Mouse (Mus musculus): ENCODE results near the gene Setd1b. TPM values are rescaled to one million over a fixed set of nuclear protein-coding genes. Genes with fewer than 3 reads are reported as not detected.
"Not testable (repeated sequence)": the region's sequence is repeated elsewhere in the genome, so short reads cannot be mapped to it uniquely, and the experiment has no call there.

Gene Setd1b
- total RNA-seq, 2 experiments from 2014 or later, result 9.8 to 11.3 TPM

DNA sequence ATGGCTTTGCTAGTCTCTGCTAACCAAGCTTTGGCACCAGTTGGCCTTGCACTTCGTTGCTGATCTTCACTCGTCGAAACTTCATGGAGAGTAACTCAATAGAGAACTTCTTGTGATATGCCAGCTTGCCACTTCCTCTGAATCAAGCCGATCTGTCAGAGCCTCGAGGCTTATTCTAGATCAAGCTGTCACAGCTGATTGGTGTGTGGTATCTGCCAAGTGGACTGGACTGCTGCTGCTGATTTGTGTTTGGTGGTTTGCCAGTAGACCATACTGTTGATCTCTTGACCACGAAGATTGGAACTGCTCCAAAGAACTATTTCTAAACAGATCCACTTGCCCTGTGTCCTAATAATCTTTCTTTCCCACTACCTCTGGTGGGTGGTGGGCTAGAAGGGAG lies 49.4 kb downstream of the Setd1b start:
- no peak for TF ChIP-seq CTCF (IDR thresholded peaks at IDR 0.05)
- DNase-seq, result no peak
- Histone ChIP-seq H3K4me3 (no peak overlapping the region), H3K27ac (no peak overlapping the region)
- intact Hi-C loops (cut with DNase I), result no loop called here

DNA sequence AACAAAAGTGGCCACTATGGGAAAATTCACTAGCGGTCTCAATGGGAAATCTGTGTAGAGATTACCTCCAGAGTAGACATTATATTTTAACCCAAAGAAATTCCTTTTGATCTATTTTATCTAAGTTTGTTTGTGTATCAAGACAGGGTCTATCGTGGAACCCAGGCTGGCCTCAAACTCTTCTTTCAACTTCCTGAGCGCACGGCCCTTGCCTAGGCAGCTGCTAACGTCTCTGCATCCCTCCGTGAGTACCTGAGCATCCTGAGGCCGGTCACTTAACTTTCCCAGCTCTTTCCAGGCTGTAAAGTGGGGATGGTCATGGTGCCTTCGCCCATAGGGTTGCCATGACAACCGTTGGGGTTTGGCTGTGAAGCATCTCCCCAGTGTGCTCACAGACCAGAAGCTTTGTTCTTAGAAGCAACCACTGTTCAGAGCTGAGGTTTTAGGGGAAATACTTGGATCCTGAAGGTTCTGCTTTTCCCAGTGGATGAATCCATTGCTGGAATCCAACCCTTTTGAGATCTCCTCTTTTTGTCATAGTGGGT lies 50.7 kb downstream of the Setd1b start:
- no peak for TF ChIP-seq CTCF (IDR thresholded peaks at IDR 0.05)
- no peak for DNase-seq
- Histone ChIP-seq H3K27ac (no peak overlapping the region), H3K4me3 (no peak overlapping the region)
- intact Hi-C loops (cut with DNase I), result no loop called here

DNA sequence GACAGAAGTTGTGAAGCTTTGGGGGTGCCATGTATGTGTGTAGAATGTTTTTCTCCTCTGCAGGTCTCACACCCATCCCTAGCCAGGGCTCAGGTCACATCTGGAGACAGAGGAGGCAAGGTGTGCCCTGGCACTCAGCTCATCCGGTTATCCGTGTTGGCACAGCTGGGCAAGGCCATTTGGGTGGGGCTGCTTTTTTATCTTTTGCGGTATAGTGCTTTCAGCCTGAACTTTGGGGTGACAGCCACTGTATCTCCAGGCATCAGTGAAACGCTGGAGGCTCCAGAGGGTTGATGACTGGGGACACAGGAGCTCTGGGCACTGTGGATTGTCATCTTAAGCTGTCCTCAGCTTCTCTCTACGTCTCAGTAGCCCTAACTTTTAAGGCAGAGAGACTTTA lies 51.4 kb downstream of the Setd1b start:
- DNase-seq, result no peak
- H3K4me3 ChIP-seq, result no peak overlapping the region
- no peak overlapping the region for H3K27ac ChIP-seq
- TF ChIP-seq CTCF (IDR thresholded peaks at IDR 0.05), result no peak
- intact Hi-C loops (cut with DNase I), result no loop called here

DNA sequence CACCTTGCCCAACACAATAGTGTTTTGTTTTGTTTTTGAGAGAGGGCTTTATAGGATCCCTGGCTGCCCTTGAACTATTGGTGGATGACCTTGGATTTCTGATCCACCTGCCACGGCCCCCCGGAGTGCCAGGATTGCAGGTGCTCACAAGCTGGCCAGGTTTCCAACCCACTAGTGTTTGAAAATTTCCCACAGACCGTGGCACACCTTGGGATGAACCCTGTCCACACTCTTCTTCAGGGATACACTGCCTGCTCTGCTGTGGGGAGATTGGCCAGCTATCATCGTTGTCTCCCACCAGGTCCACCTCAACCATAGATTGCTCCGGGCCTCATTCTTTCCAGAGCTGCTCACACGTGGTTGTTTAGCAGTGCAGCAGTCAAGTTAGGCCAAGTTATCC lies 52.9 kb downstream of the Setd1b start:
- TF ChIP-seq CTCF (IDR thresholded peaks at IDR 0.05), result no peak
- DNase-seq, result no peak
- Histone ChIP-seq H3K27ac (no peak overlapping the region), H3K4me3 (no peak overlapping the region)
- intact Hi-C loops (cut with DNase I), result no loop called here

DNA sequence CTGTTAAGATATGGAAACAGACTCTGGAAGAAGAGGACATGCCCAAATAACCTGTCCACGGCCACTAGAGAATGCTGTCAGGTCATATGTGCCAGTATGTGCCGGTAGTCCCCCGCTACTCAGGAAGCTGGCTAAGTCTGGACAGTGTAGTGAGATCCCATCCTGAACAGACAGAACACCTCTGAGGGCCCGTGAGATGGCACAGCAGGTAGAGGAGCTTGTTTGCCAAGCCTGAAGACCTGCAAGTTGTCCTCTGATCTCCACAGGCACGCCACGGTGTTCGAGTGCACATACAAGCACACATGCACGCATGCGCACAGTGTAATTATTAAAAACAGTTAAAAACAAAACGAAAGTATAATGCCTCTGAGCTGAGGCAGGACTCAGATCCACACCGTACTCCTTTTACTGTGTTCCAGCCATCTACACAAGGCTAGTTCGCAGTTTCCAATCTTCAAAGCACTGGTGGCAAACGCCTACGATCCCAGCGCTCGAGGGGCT lies 53.6 kb downstream of the Setd1b start:
- intact Hi-C loops (cut with DNase I), result no loop called here
- TF ChIP-seq CTCF (IDR thresholded peaks at IDR 0.05), result no peak
- DNase-seq, result no peak
- Histone ChIP-seq H3K27ac (no peak overlapping the region), H3K4me3 (no peak overlapping the region)

DNA sequence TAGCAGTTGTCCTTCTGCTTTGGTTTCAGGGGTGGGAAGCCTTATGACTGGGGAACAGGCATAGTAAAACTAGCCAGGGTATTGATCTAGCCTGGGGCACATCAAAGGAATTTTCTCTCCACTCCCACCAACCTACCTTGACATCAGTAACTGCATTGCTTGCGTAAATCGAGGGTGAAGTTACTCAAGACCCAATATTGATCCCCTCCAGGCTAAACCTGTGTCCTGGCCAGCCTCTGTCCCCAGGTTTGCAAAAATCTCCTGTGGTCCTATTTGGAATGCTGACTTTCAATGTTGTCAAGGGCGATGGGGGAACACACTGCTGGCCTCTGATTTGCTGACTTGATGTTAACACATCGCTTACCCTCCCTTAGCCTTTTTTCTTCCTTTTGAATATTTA lies 54.8 kb downstream of the Setd1b start:
- no peak overlapping the region for H3K4me3 ChIP-seq
- H3K27ac ChIP-seq, result no peak overlapping the region
- no peak for DNase-seq
- no peak for TF ChIP-seq CTCF (IDR thresholded peaks at IDR 0.05)
- intact Hi-C loops (cut with DNase I), result no loop called here

DNA sequence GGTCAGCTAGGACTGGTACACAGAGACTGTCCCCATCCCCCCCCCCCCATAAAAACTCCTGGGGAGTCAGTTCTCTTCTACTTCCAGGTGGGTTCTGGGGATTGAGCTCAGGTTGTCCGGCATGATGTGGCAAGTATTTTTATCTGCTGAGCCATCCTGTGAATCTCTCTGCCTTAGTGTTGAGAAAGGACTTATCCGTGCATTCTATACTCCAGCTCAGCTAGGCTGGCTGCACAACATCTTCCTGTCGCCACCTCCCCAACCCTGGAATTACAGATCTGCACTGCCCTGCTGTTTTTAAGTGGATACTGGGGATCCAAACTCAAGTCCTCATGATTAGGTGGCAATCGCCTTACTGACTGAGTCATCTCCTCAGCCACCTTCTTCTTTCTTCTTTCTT lies 56.5 kb downstream of the Setd1b start:
- H3K4me3 ChIP-seq, result no peak overlapping the region
- DNase-seq, result no peak
- no peak overlapping the region for H3K27ac ChIP-seq
- TF ChIP-seq CTCF (IDR thresholded peaks at IDR 0.05), result no peak
- intact Hi-C loops (cut with DNase I), result no loop called here

DNA sequence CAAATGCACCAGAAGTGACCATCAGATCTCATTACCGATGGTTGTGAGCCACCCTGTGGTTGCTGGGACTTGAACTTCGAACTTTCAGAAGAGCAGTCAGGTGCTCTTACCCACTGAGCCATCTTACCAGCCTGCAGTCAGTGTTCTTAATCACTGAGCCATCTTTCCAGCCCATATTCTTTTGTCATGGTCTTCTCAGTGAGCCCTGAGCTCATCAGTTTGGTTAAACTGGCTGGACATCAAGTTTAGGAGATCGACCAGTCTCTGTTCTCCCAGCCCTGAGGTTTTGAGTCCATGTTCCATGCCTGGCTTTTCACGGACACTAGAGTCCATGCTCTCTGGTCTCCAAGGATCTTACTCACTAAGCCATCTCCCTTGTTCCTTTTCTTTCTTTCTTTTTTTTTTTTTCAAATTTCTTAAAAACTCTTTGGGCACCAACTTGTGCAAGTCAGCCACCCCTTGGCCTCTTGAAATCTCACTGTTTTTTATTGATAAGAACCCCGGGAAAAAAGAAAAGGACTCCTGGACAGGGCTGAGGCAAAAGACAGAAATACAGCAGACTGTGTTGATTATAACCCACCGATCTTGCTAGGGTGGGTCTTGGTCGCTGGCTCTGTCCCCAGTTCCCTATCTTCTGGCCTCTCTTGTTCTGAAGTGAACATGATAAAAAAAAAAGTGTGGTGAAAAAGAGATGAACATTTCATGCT lies 59.0 kb downstream of the Setd1b start:
- H3K4me3 ChIP-seq; H3K27ac ChIP-seq; DNase-seq; intact Hi-C loops (cut with DNase I): not testable (repeated sequence)

DNA sequence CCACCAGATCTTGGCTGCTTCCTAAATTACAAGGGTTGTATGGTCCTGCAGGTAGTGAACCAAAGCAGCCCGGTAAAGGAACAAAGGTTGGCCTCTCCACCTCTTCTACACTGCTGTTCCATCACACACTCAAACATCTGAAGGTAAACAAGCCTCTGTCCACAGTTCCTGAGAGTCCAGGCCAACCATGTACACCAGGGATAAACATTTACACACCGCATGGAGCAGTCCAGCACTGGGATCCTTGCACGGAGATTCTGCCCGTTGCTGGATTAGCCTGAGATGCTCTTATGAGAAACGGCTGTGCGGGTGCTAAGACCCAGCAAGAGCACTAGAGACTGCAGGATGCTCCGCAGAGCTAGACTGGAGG lies 59.5 kb downstream of the Setd1b start:
- intact Hi-C loops (cut with DNase I), result no loop called here
- no peak for DNase-seq
- Histone ChIP-seq H3K27ac (no peak overlapping the region), H3K4me3 (no peak overlapping the region)
- TF ChIP-seq CTCF (IDR thresholded peaks at IDR 0.05), result no peak

DNA sequence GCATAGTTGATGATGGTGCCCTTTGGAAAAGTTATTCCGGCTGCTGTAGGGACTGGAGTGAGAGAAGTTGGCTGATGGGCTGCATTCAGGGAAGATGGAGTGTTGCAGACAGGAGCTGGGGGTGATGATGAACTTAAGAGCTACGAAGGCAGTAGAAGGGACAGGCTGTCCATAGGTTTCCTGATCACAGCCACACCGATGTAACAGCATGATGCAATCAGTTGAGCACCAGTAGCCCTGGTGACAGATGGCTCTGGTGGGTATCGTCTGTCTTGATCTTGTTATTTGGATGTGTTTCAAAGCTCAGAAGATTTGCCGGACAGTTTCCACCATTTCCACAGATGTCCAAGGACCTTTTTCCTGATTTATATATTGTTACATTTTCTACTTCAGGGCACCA lies 60.0 kb downstream of the Setd1b start:
- Histone ChIP-seq H3K27ac (no peak overlapping the region), H3K4me3 (no peak overlapping the region)
- intact Hi-C loops (cut with DNase I), result no loop called here
- TF ChIP-seq CTCF (IDR thresholded peaks at IDR 0.05), result no peak
- DNase-seq, result no peak

DNA sequence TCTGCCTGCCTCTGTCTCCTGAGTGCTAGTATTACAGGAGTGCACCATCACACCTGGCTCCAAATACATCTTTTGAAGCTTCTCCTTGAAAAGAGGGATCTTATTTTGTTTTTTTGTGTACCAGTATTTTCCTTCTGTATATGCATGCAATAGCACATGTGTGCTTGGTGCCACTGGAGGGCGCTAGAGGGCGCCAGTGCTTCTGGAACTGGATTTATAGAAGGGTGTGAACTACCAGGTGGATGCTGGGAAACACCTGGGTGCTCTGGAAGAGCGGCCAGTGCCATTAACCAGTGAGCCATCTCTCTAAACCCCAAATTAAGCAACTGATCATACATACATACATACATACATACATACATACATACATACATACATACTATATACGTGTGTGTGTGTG lies 60.8 kb downstream of the Setd1b start:
- H3K27ac ChIP-seq; intact Hi-C loops (cut with DNase I); DNase-seq; H3K4me3 ChIP-seq: not testable (repeated sequence)

DNA sequence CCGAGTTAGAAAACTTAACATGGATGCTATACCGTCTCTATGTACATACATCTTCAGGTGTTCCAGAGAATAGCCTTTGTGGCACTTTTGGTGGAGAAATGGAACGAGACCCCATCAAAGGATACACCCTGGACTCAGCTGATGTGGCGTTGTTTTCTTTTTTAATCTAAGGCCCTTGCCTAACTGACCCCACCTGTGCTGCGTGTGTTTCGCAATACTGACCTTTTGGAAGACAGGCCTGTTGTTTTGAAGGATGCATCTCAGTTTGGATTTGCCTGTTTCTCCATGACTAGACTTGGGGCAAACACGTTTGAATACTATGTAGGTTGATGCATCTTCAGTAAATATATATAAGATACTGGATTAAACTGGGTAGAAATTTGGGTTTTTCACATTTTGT lies 61.6 kb downstream of the Setd1b start:
- H3K4me3 ChIP-seq; intact Hi-C loops (cut with DNase I); H3K27ac ChIP-seq; DNase-seq: not testable (repeated sequence)

Other genes with a start within 250 kb of the Setd1b start
- gene Kdm2b, start 152.4 kb upstream of the Setd1b start, total RNA-seq (2021), result 10 to 100 TPM; 11.5 to 13.3 TPM
- 10 to 100 TPM; 32.1 to 38.7 TPM for gene Orai1, start 127.1 kb upstream of the Setd1b start, total RNA-seq (2021)
- gene Morn3, start 95.2 kb upstream of the Setd1b start, total RNA-seq (2021), result not detected
- 10 to 100 TPM; 19.2 to 23.2 TPM for gene Tmem120b, start 73.8 kb upstream of the Setd1b start, total RNA-seq (2021)
- gene Rhof, start 9.5 kb upstream of the Setd1b start, total RNA-seq (2021), result under 1 TPM; 0.28 to 0.36 TPM
- gene Psmd9, start 27.2 kb downstream of the Setd1b start, total RNA-seq (2021), result 10 to 100 TPM; 13.3 to 16.9 TPM
- gene Hpd, start 40.5 kb downstream of the Setd1b start, total RNA-seq (2021), result not detected
- gene Wdr66, start 109.9 kb downstream of the Setd1b start, total RNA-seq (2021), result 1 to 10 TPM in 1 of 2 experiments, under 1 TPM in 1; 0.56 to 1.5 TPM
- gene Bcl7a, start 201.6 kb downstream of the Setd1b start, total RNA-seq (2021), result 10 to 100 TPM in 1 of 2 experiments, 1 to 10 TPM in 1; 4.9 to 10.7 TPM